Mouse (Mus musculus): ENCODE data around the gene Gls2. TPM values are rescaled to one million over a fixed set of nuclear protein-coding genes. Genes with fewer than 3 reads are reported as not detected.

Gene Gls2
- polyA plus RNA-seq (2014; fragmentation: Illumina TruSeq; extraction: RNeasy Lipid Tissue Mini Kit (QIAGEN cat#74804); ENCODE audit: insufficient read depth, low read depth, low replicate concordance): 0.59 TPM

GRCm38 (mm10) chr10:128194024-128194550 is at the start of gene Gls2:
Gene Gls2 (plus strand): TSS chr10:128194457.

GRCm38 (mm10) chr10:128179989-128180388 is 14.3 kb upstream of the Gls2 start, which contains the start of gene Rbms2:
Gene Rbms2 (minus strand): TSS chr10:128180297.

GRCm38 (mm10) chr10:128211390-128212108 is 17.3 kb downstream of the Gls2 start, which contains the start of gene Spryd4:
Gene Spryd4 (minus strand): TSS chr10:128211807.

GRCm38 (mm10) chr10:128225538-128225937 is 31.3 kb downstream of the Gls2 start, which contains the start of gene Mip:
Gene Mip (plus strand): TSS chr10:128225838.

GRCm38 (mm10) chr10:128231697-128232419 is 37.6 kb downstream of the Gls2 start, which contains the start of gene Timeless:
Gene Timeless (plus strand): TSS chr10:128232065.

GRCm38 (mm10) chr10:128253677-128254255 is 59.5 kb downstream of the Gls2 start, which contains the start of gene Apon:
Gene Apon (plus strand): TSS chr10:128254096.

Other genes starting within 250 kb of the Gls2 start
- gene Hsd17b6, start 186.8 kb upstream of the Gls2 start, polyA plus RNA-seq (2014; fragmentation: Illumina TruSeq; extraction: RNeasy Lipid Tissue Mini Kit (QIAGEN cat#74804); ENCODE audit: insufficient read depth, low read depth, low replicate concordance): not detected
- gene Prim1, start 179.3 kb upstream of the Gls2 start, polyA plus RNA-seq (2014; fragmentation: Illumina TruSeq; extraction: RNeasy Lipid Tissue Mini Kit (QIAGEN cat#74804); ENCODE audit: insufficient read depth, low read depth, low replicate concordance): 6.5 TPM
- gene Naca, start 158.9 kb upstream of the Gls2 start, polyA plus RNA-seq (2014; fragmentation: Illumina TruSeq; extraction: RNeasy Lipid Tissue Mini Kit (QIAGEN cat#74804); ENCODE audit: insufficient read depth, low read depth, low replicate concordance): 825 TPM
- 115 TPM for gene Ptges3, start 135.5 kb upstream of the Gls2 start, polyA plus RNA-seq (2014; fragmentation: Illumina TruSeq; extraction: RNeasy Lipid Tissue Mini Kit (QIAGEN cat#74804); ENCODE audit: insufficient read depth, low read depth, low replicate concordance)
- 646 TPM for gene Atp5b, start 111.2 kb upstream of the Gls2 start, polyA plus RNA-seq (2014; fragmentation: Illumina TruSeq; extraction: RNeasy Lipid Tissue Mini Kit (QIAGEN cat#74804); ENCODE audit: insufficient read depth, low read depth, low replicate concordance)
- gene Baz2a, start 102.9 kb upstream of the Gls2 start, polyA plus RNA-seq (2014; fragmentation: Illumina TruSeq; extraction: RNeasy Lipid Tissue Mini Kit (QIAGEN cat#74804); ENCODE audit: insufficient read depth, low read depth, low replicate concordance): 8.5 TPM
- 47.3 TPM for gene Rbms2, start 14.2 kb upstream of the Gls2 start, polyA plus RNA-seq (2014; fragmentation: Illumina TruSeq; extraction: RNeasy Lipid Tissue Mini Kit (QIAGEN cat#74804); ENCODE audit: insufficient read depth, low read depth, low replicate concordance)
- gene Spryd4, start 17.4 kb downstream of the Gls2 start, polyA plus RNA-seq (2014; fragmentation: Illumina TruSeq; extraction: RNeasy Lipid Tissue Mini Kit (QIAGEN cat#74804); ENCODE audit: insufficient read depth, low read depth, low replicate concordance): 8.9 TPM
- gene Mip, start 31.4 kb downstream of the Gls2 start, polyA plus RNA-seq (2014; fragmentation: Illumina TruSeq; extraction: RNeasy Lipid Tissue Mini Kit (QIAGEN cat#74804); ENCODE audit: insufficient read depth, low read depth, low replicate concordance): not detected
- 10.7 TPM for gene Timeless, start 37.6 kb downstream of the Gls2 start, polyA plus RNA-seq (2014; fragmentation: Illumina TruSeq; extraction: RNeasy Lipid Tissue Mini Kit (QIAGEN cat#74804); ENCODE audit: insufficient read depth, low read depth, low replicate concordance)
- not detected for gene Apon, start 59.6 kb downstream of the Gls2 start, polyA plus RNA-seq (2014; fragmentation: Illumina TruSeq; extraction: RNeasy Lipid Tissue Mini Kit (QIAGEN cat#74804); ENCODE audit: insufficient read depth, low read depth, low replicate concordance)
- gene Apof, start 74.2 kb downstream of the Gls2 start, polyA plus RNA-seq (2014; fragmentation: Illumina TruSeq; extraction: RNeasy Lipid Tissue Mini Kit (QIAGEN cat#74804); ENCODE audit: insufficient read depth, low read depth, low replicate concordance): 0.19 TPM
- 11.8 TPM for gene Stat2, start 76.1 kb downstream of the Gls2 start, polyA plus RNA-seq (2014; fragmentation: Illumina TruSeq; extraction: RNeasy Lipid Tissue Mini Kit (QIAGEN cat#74804); ENCODE audit: insufficient read depth, low read depth, low replicate concordance)
- gene Il23a, start 104.3 kb downstream of the Gls2 start, polyA plus RNA-seq (2014; fragmentation: Illumina TruSeq; extraction: RNeasy Lipid Tissue Mini Kit (QIAGEN cat#74804); ENCODE audit: insufficient read depth, low read depth, low replicate concordance): not detected
- 7.8 TPM for gene Pan2, start 108.9 kb downstream of the Gls2 start, polyA plus RNA-seq (2014; fragmentation: Illumina TruSeq; extraction: RNeasy Lipid Tissue Mini Kit (QIAGEN cat#74804); ENCODE audit: insufficient read depth, low read depth, low replicate concordance)
- gene Cnpy2, start 128.0 kb downstream of the Gls2 start, polyA plus RNA-seq (2014; fragmentation: Illumina TruSeq; extraction: RNeasy Lipid Tissue Mini Kit (QIAGEN cat#74804); ENCODE audit: insufficient read depth, low read depth, low replicate concordance): 144 TPM
- gene Cs, start 143.3 kb downstream of the Gls2 start, polyA plus RNA-seq (2014; fragmentation: Illumina TruSeq; extraction: RNeasy Lipid Tissue Mini Kit (QIAGEN cat#74804); ENCODE audit: insufficient read depth, low read depth, low replicate concordance): 59.3 TPM
- 24.4 TPM for gene Coq10a, start 174.5 kb downstream of the Gls2 start, polyA plus RNA-seq (2014; fragmentation: Illumina TruSeq; extraction: RNeasy Lipid Tissue Mini Kit (QIAGEN cat#74804); ENCODE audit: insufficient read depth, low read depth, low replicate concordance)
- 3.1 TPM for gene Ankrd52, start 182.7 kb downstream of the Gls2 start, polyA plus RNA-seq (2014; fragmentation: Illumina TruSeq; extraction: RNeasy Lipid Tissue Mini Kit (QIAGEN cat#74804); ENCODE audit: insufficient read depth, low read depth, low replicate concordance)
- not detected for gene Slc39a5, start 206.8 kb downstream of the Gls2 start, polyA plus RNA-seq (2014; fragmentation: Illumina TruSeq; extraction: RNeasy Lipid Tissue Mini Kit (QIAGEN cat#74804); ENCODE audit: insufficient read depth, low read depth, low replicate concordance)
- gene Nabp2, start 217.0 kb downstream of the Gls2 start, polyA plus RNA-seq (2014; fragmentation: Illumina TruSeq; extraction: RNeasy Lipid Tissue Mini Kit (QIAGEN cat#74804); ENCODE audit: insufficient read depth, low read depth, low replicate concordance): 47.4 TPM
- gene Rnf41, start 217.2 kb downstream of the Gls2 start, polyA plus RNA-seq (2014; fragmentation: Illumina TruSeq; extraction: RNeasy Lipid Tissue Mini Kit (QIAGEN cat#74804); ENCODE audit: insufficient read depth, low read depth, low replicate concordance): 22.4 TPM